Mouse (Mus musculus): ENCODE data around the gene Dnajc22. TPM values are rescaled to one million over a fixed set of nuclear protein-coding genes. Genes with fewer than 3 reads are reported as not detected.

The Dnajc22 gene
- polyA plus RNA-seq, 1 experiment, result 0.13 TPM

DNA sequence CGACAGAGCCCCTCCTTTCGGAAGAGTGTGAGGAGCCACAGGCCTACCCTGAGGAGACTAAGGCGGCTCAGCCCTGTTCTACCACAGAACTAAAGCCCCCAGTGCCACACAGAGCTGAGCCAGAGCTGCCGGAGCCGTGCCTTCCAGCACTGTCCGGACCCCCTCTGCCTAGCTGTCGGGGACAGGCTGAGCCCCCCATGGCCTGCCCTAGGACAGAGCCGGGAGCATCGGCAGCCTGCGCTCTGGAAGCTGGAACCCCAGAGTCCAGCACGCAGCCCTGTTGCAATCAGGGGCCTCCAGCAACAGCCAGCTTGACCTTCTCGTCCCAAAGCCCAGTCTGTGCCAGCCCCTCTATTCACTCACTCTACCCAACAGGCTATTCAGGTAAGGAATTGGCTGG lies 10.6 kb upstream of the Dnajc22 start:
- H3K27ac ChIP-seq (ENCODE audit: insufficient read depth, low read length), result no peak overlapping the region
- TF ChIP-seq POLR2A (IDR thresholded peaks at IDR 0.05; ENCODE audit: borderline replicate concordance, insufficient read depth, low read length), result no peak
- TF ChIP-seq CTCF (IDR thresholded peaks at IDR 0.05; ENCODE audit: borderline replicate concordance, insufficient read depth, low read depth, low read length), result no peak
- no peak for DNase-seq
- H3K27me3 ChIP-seq (ENCODE audit: control insufficient read depth, insufficient read depth, low read length), result no peaks in the 10 kb centered on the region; the same call in 1 of the 2 replicates
- WGBS, result 92% methylated on average over 12 of the region's 12 CpGs
- H3K4me3 ChIP-seq (replicated peaks; ENCODE audit: insufficient read depth, low read depth, low read length), result no peak overlapping the region
- no peaks in the 10 kb centered on the region for H3K4me1 ChIP-seq (ENCODE audit: control insufficient read depth, insufficient read depth, low read length)

DNA sequence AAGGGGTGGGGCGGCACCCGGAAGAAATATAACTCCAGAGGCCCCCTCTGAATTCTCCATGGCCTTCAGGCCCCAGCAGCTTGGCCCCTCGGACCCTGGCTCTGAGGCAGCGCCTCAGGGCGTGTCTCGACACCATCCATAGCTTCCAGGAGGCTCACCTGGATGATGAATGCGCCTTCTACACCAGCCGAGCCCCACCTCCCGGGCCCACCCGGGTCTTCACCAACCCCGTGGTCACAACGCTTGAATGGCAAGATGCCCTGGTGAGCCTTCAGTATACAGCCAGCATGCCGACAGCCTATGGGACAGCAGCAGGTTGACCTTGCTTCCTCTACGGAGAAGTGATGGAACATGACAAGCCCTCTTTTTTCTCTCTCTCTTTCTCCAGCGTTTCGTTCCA lies 10.1 kb upstream of the Dnajc22 start:
- H3K4me1 ChIP-seq (ENCODE audit: control insufficient read depth, insufficient read depth, low read length), result no peaks in the 10 kb centered on the region
- H3K4me3 ChIP-seq (replicated peaks; ENCODE audit: insufficient read depth, low read depth, low read length), result no peak overlapping the region
- 87% methylated on average over 16 of the region's 16 CpGs for WGBS
- H3K27ac ChIP-seq (ENCODE audit: insufficient read depth, low read length), result no peak overlapping the region
- DNase-seq, result no peak
- no peak for TF ChIP-seq POLR2A (IDR thresholded peaks at IDR 0.05; ENCODE audit: borderline replicate concordance, insufficient read depth, low read length)
- TF ChIP-seq CTCF (IDR thresholded peaks at IDR 0.05; ENCODE audit: borderline replicate concordance, insufficient read depth, low read depth, low read length), result no peak
- H3K27me3 ChIP-seq (ENCODE audit: control insufficient read depth, insufficient read depth, low read length), result no peaks in the 10 kb centered on the region; the same call in 1 of the 2 replicates

DNA sequence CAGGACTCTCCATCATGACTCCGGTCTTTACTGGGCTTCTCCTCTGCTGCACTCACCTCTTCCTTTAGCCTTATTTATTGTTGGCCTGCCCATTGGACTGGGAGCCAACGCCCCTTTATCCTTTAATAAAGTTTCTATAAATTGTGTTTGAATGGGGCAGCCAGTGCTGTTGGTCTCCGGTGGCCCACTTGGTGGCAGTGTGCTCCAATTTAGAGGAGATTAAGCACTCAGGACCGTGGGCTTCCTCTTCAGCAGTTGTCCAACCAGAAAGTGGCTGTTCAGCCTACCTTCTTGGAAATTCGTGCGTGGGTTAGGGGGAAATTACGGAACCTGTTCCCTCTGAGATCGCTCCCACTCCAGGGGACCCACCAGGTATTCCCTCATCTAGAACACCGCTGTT lies 9.7 kb upstream of the Dnajc22 start:
- Histone ChIP-seq H3K4me1 (ENCODE audit: control insufficient read depth, insufficient read depth, low read length) (no peaks in the 10 kb centered on the region), H3K27me3 (ENCODE audit: control insufficient read depth, insufficient read depth, low read length) (no peaks in the 10 kb centered on the region; the same call in 1 of the 2 replicates), H3K4me3 (replicated peaks; ENCODE audit: insufficient read depth, low read depth, low read length) (no peak overlapping the region), H3K27ac (ENCODE audit: insufficient read depth, low read length) (no peak overlapping the region)
- WGBS, result 65% methylated on average over 9 of the region's 9 CpGs
- DNase-seq, result peak; percentile 19 to 28
- TF ChIP-seq POLR2A (IDR thresholded peaks at IDR 0.05; ENCODE audit: borderline replicate concordance, insufficient read depth, low read length) (no peak), CTCF (IDR thresholded peaks at IDR 0.05; ENCODE audit: borderline replicate concordance, insufficient read depth, low read depth, low read length) (peak; percentile 65; the same call in 1 of the 2 replicates)

DNA sequence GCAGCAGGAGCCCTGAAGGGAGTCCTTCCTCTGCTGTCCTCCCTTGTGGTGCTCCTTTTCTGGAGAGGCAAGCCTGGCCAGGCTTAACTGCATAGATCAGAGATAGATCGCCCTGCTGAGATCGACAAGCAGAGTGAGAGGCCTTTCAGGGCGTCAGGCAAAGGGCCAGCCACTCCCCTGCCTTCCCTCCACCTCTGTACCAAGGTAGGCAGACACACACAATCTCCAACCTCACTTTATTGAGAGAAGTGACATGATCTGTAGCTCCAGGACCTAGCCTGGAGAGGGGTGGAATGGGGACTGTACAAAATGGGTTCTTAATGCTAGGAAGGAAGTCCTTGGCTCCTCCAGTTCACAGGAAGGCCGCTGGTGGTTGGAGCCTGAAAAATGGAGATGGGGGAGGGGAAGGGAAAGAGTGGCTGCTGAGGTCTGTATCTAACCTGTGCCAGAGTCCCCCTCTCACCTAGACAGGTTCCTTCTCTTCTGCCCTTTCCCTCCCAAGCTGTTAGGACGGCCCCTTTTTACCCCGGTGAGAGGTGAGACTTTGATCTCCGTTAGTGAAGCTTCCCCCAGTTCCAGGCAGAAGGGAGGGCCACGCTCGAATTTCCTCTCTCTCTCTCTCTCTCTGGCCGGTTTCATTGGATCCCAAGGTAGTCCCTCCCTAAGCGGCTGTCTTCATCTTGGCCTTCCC lies 9.0 kb upstream of the Dnajc22 start:
- TF ChIP-seq POLR2A (IDR thresholded peaks at IDR 0.05; ENCODE audit: borderline replicate concordance, insufficient read depth, low read length) (no peak), CTCF (IDR thresholded peaks at IDR 0.05; ENCODE audit: borderline replicate concordance, insufficient read depth, low read depth, low read length) (no peak)
- H3K4me3 ChIP-seq (replicated peaks; ENCODE audit: insufficient read depth, low read depth, low read length), result no peak overlapping the region
- no peak for DNase-seq
- peaks cover under 1% of the 10 kb centered on the region; the same call in 1 of the 2 replicates for H3K27me3 ChIP-seq (ENCODE audit: control insufficient read depth, insufficient read depth, low read length)
- WGBS, result 29% methylated on average over 11 of the region's 11 CpGs
- H3K27ac ChIP-seq (ENCODE audit: insufficient read depth, low read length), result no peak overlapping the region
- no peaks in the 10 kb centered on the region for H3K4me1 ChIP-seq (ENCODE audit: control insufficient read depth, insufficient read depth, low read length)

DNA sequence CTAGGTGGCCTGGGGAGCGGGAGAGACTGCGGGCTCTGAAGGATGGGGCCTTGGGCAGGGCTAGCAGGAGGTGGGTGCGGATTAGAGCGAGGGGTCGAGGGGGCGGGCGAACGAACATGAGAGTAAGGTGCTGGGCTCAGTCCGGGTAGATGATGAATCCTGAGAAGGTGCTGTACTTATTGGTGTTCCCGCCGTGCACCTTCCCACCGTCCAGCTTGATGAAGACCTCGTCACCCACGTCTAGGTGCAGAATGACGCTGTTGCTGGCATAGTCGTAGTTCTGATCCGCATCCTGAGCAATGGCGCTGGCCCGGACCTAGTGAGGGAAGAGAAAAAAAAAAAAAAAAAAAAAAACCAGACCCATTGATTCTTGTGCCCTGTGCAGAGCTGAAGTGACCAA lies 8.4 kb upstream of the Dnajc22 start:
- no peaks in the 10 kb centered on the region for H3K4me1 ChIP-seq (ENCODE audit: control insufficient read depth, insufficient read depth, low read length)
- TF ChIP-seq CTCF (IDR thresholded peaks at IDR 0.05; ENCODE audit: borderline replicate concordance, insufficient read depth, low read depth, low read length) (no peak), POLR2A (IDR thresholded peaks at IDR 0.05; ENCODE audit: borderline replicate concordance, insufficient read depth, low read length) (no peak)
- no peak for DNase-seq
- 32% methylated on average over 19 of the region's 19 CpGs for WGBS
- peaks cover 3% of the 10 kb centered on the region; the same call in 1 of the 2 replicates for H3K27me3 ChIP-seq (ENCODE audit: control insufficient read depth, insufficient read depth, low read length)
- no peak overlapping the region for H3K27ac ChIP-seq (ENCODE audit: insufficient read depth, low read length)
- H3K4me3 ChIP-seq (replicated peaks; ENCODE audit: insufficient read depth, low read depth, low read length), result no peak overlapping the region

DNA sequence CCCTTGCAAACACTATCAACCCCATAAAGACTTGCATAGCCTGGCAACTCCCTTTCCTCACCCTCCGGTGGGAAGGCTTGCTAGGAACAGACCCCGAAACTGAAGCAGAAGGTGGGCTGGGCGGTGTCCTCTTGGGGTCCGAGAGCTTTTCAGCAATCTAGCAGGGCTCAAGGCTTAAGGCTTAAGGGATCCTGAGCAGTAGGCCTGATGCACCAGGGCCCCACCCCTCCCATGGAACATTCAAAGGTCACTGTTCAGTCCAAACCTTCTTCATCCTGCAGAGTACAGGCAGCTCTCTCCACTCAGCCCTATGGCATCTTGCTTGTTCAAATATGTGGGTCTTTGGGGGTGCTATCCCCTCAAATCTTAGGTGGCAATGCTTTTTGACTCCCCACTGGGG lies 7.0 kb upstream of the Dnajc22 start:
- Histone ChIP-seq H3K4me1 (ENCODE audit: control insufficient read depth, insufficient read depth, low read length) (no peaks in the 10 kb centered on the region), H3K27me3 (ENCODE audit: control insufficient read depth, insufficient read depth, low read length) (peaks cover 3% of the 10 kb centered on the region; the same call in 1 of the 2 replicates), H3K4me3 (replicated peaks; ENCODE audit: insufficient read depth, low read depth, low read length) (no peak overlapping the region), H3K27ac (ENCODE audit: insufficient read depth, low read length) (no peak overlapping the region)
- WGBS, result 81% methylated on average over 4 of the region's 4 CpGs
- TF ChIP-seq CTCF (IDR thresholded peaks at IDR 0.05; ENCODE audit: borderline replicate concordance, insufficient read depth, low read depth, low read length), result no peak
- no peak for TF ChIP-seq POLR2A (IDR thresholded peaks at IDR 0.05; ENCODE audit: borderline replicate concordance, insufficient read depth, low read length)
- no peak for DNase-seq

DNA sequence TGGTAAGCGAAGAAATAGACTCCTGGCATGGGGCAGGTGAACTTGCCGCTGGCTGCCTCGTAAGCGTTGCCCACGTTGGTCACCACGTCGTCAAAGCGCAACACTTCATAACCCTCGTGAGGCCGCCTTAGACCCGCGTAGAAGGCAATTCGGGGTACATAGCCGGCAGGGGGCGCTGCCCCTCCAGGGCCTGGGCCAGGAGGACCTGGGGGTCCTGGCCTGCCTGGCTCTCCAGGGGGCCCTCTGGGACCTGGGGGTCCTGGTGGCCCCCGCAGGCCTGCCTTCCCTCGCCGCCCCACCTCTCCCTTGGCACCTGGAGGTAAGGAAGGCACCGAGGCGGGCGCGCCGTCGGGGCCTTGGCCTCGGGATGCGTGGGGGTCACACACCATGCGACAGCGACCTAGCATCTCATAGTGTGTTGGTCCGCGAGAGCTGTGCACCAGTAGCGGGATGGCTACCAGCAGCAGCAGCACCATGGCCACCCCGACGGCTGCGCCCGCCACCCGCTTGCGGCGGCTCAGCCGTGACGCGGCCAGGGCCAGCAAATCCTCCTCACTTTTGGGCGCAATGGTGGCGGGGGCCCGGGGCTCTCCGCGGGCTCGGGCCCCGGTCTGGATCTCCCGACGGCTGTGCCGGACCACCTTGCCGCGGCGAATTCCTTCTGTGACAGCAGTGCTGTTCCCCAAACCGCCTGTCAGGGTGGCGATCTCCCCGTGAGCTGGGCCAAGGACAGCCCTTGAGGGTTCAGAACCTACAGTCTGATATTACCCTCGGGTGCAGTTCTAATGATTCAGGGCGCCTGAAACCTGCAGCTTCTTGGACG lies 5.5 kb upstream of the Dnajc22 start, which contains the start of gene C1ql4:
C1ql4 (minus strand) TSS at position 565 of the 823 bp plus-strand sequence.
- DNase-seq, result no peak
- Histone ChIP-seq H3K4me3 (replicated peaks; ENCODE audit: insufficient read depth, low read depth, low read length) (no peak within 1 kb of the TSS), H3K27me3 (ENCODE audit: control insufficient read depth, insufficient read depth, low read length) (peaks cover 3% of the 10 kb centered on the region; the same call in 1 of the 2 replicates), H3K4me1 (ENCODE audit: control insufficient read depth, insufficient read depth, low read length) (no peaks in the 10 kb centered on the region), H3K27ac (ENCODE audit: insufficient read depth, low read length) (no peak within 1 kb of the TSS)
- TF ChIP-seq POLR2A (IDR thresholded peaks at IDR 0.05; ENCODE audit: borderline replicate concordance, insufficient read depth, low read length) (no peak), CTCF (IDR thresholded peaks at IDR 0.05; ENCODE audit: borderline replicate concordance, insufficient read depth, low read depth, low read length) (no peak)
- WGBS, result 8% methylated on average over 60 of the region's 60 CpGs

Measured in cerebellum, adult 2 months (tissue).